Mouse (Mus musculus): Measurements from ENCODE around the gene Kdm4a. TPM values are rescaled to one million over a fixed set of nuclear protein-coding genes. Genes with fewer than 3 reads are reported as not detected.
A peak's percentile ranks its signal among the peaks of the same experiment; 100 is the strongest.

Gene Kdm4a
- 10 to 100 TPM in 1 of 3 experiments, 1 to 10 TPM in 2; 3.9 to 12.4 (median 6.9) TPM for polyA plus RNA-seq (2017; shearing (Covaris generic))

- ATAC-seq, result peak; percentile 95
Observed at GRCm38 (mm10) chr4:118179467-118180300, at the start of gene Kdm4a. Gene Kdm4a, minus strand, starts transcription at chr4:118180043.

- no peak for ATAC-seq
Observed at GRCm38 (mm10) chr4:118229035-118229770, 49.4 kb upstream of the Kdm4a start.

DNA sequence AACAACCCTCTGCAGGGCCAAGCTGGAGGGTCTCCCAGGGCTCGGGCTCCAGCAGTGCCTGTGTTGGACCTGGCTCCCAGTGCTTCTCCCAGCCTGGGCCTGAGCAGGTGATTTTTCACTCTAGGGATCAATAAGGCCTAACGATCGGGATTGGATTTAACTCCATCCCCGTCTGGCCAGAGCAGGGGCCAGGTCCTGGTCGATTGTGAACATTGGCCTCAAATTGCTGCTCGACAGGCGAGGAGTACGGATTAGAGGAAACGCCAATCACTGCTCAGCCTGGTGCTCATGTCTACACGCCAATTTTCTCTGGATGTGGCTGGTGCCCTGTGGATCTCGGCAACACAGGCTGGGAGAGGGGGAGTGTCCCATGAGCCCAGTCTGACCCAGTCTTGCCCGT is 47.6 kb upstream of the Kdm4a start:
- ATAC-seq, result no peak

DNA sequence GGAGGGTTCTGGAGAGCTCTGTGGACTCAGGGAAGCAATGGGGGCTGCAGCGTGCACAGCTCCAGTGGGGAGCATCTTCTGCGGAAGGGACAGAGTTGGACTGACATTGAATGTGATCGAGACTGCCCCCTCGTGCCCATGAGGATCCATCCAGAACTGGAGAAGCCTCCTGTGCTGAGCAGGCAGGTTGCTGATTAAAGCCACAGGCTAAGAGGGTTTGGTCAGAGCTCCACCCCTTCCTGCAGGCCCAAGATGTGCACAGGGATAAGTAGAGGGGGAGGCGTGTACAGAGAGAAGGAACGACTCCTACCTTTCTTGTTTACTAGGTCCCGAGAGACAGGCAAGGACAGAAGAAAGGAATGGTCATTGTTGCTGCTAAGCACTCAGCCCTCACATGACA is 41.4 kb upstream of the Kdm4a start:
- ATAC-seq, result no peak

DNA sequence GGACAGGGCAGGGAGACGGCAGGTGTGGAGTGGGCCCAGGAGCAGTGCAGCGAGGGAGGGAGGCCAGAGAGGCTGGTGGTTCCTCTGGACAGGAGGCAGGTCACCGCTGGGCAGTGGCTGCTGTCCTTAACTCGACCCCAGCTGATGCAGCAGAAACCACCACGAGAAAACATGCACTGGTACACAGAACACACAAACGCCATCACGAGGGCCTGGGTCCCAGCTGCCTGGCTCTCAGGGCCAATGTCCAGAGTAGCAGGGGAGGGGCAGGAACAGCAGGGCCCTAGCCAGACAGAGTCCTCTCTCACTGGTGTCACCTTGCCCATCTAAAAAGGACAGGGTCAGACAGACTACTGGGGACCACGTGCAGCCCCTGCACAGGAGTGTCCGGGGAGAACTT is 40.9 kb upstream of the Kdm4a start:
- ATAC-seq, result no peak

DNA sequence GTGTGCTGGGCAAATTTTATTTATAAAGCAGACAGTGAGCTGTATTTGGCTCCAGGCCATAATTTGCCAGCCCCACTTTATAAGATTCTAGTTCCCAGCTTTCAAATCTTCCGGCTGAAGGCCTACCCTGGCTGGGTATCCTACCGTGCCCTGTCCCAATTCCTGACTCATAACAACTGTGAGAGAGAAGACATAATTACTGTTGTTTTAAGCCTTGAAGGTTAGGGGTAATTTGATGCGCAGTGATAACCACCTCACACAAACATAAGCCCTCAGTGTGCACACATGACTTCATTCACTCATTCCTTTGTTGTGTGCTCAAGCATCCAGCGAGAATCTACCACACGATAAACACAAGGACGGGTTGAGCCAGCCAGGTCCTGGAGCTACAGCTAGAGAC is 39.6 kb upstream of the Kdm4a start:
- ATAC-seq, result no peak

GRCm38 (mm10) chr4:118218521-118218920 is 38.7 kb upstream of the Kdm4a start:
- no peak for ATAC-seq

DNA sequence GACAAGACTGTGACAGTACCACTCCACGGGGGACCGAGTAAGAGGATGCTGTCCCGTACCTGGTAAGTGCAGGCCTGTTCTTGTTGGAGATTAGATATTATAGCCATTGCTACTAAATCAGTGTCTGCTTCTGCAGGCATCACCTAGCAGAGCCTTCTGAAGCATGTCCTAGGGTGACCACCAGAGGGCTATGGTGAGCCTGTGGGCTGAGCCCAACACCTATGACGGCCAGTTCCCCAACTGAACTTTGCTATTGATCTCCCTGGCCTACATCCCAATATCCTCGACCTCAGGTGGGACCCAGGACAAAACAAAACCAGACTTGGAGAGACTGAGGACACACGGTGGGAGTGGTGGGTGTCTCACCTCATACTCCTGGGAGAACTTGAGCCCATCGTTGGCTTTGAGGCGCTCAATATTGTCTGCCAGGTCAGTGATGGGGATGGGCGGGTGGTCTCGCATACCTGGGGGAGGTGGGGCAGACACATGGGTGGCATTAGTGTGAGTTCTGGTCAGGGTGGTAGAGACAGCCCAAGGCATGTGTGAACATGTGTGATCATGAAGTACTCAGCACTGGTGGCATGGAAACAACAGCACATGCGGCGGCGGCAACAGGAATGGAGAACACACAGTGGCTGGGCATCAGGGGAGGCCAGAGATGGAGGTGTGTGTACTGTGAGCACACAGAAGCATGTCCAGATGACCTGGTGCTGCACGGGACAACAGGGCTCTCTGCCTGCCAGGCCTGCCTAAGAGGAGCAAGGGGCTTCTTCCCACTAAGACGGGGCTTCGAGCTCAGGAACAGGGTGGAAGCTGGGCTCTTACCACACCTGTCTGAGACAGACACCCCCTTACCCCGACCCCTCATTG is 37.1 kb upstream of the Kdm4a start:
- peak; percentile 70 for ATAC-seq

DNA sequence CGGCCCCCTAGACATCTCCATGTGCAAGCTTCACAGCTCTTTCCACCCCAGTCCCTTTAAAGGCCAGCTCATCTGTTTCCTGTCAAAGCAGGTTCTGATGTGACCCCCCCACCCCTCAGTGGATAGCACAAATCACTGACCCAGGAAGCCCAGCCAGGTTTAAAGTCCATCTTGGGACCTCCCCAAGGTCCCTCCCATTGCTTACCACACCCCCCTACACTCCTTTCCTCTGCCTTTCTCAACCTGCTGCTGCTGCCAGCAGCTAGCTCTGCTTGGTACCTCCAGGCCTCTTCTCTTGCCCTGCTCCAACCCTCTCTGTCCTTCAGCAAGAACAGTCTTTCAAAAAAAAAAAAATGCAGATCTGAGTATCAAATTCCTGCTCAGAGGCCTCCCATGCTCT is 35.0 kb upstream of the Kdm4a start:
- ATAC-seq, result no peak

- no peak for ATAC-seq
Observed at GRCm38 (mm10) chr4:118206918-118207640, 27.2 kb upstream of the Kdm4a start.

DNA sequence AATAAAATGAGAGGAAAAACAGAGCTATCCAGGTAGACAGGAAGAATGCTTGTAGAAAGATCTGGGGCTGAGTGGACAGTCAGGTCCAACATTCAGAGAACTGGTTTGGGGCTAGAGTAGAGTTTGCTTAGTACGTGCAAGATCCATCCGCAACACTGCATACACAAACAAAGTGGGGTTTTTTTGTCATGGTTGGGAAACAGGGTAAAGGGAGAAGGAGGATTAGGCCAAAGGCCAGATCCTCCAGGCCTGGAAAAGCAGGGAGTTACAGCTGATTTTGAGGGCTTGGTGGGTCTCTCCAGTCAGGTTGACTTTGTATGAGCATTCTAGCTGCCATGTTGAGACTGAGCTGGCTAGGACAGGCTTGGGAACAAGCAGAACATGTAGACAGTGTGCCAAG is 26.1 kb upstream of the Kdm4a start:
- ATAC-seq, result no peak

- ATAC-seq, result no peak
Observed at GRCm38 (mm10) chr4:118199093-118199492, 19.2 kb upstream of the Kdm4a start.

- no peak for ATAC-seq
Observed at GRCm38 (mm10) chr4:118198606-118199005, 18.8 kb upstream of the Kdm4a start.

DNA sequence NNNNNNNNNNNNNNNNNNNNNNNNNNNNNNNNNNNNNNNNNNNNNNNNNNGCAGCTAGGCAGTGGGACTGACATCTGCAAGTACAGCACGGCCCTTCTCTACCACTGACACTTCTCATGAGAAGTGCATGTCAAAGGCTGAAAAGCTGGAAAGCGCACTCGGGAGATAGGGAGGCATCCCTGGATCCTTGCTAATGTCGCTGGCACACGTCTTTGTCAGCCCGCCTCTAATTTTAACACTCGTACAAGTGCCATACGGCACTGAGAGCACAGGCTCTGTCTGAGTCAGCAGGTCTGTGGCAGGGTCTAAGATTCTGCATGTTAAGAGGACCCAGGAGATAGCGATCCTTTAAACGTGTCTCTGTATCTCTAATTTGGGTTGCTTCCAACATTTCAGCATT is 16.3 kb upstream of the Kdm4a start:
- ATAC-seq, result no peak

DNA sequence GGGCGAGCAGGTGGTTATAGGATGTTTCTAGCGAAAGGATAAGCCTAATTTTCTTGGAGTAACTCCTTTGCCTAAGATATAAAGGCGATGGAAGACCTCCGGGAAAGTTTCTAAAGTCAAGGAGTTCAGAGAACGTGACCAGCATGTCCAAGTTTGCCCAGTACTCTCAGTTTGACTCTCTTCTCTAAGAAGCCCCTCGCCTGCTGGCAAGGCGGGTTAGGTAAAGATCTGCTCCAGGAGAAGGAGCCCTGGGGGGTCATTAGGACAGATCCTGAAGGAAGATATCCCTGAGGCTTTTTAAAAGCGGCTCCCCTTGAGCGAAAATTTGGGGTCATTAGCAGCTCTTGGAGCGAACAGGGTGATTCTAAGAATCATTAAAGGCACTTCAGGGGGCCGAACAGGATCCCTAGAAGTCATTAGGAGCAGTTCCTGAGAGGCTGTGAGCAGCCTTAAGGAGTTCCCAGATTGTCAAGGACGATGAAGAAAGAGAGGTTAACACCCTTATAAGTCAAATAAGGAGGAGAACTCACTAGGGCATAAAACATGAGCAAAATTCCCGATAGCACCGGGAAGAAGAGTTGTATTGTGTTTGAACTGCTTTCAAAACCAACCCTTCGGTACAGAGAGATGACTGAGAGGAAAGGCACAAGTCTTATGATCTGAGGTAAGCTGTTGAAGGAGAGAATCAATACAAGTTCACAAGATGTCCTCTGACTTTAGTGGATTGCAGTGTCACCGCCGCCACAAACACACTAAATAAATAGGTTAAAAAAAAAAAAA is 648 bp upstream of the Kdm4a start:
- no peak for ATAC-seq

DNA sequence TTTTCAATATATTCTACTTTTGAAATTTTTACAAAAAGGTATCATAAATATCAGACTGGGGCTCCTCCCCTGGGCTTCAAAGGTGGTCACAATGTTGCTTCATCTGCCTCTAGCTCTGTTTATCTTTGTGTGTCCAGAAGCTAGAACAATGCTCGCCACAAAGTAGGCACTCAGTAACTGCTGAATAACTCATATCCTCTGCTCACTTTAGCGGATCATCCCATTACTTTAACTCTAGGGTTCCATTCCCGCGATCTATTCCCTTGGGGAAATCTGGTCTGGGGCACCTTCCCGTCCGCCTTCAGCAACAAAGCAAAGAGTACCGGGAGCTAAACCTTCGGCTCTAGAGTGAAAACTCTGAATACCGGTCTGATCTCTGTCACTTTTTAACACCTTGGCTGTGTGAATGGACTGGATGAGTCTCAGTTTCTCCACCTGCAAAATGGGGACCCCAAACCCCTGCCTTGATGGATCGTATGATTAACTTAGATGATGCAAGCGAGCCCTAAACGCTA is 834 bp downstream of the Kdm4a start:
- ATAC-seq, result no peak

GRCm38 (mm10) chr4:118172461-118172860 is 7.4 kb downstream of the Kdm4a start:
- no peak for ATAC-seq

DNA sequence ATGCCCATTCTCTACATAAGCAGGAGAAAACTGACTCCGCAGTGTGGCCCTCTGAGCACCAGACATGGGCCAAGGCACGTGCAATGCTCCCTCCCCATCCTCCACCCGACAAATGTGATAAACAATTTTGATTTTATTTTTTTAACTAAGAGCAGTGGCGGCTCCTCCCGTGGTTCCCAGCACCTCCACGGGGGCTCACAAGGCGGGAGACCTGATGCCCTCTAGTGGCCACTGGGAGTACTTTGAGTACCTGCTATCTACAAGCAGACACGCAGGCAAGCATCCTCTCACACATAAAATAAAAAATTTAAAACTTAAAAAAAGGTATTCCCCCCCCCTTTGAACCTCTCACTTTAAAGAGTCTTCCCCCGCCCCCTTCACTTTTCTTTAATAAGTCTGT is 8.8 kb downstream of the Kdm4a start:
- ATAC-seq, result no peak

GRCm38 (mm10) chr4:118162123-118162522 is 17.7 kb downstream of the Kdm4a start:
- peak; percentile 56 for ATAC-seq

GRCm38 (mm10) chr4:118157666-118158065 is 22.2 kb downstream of the Kdm4a start:
- ATAC-seq, result no peak

GRCm38 (mm10) chr4:118156559-118156958 is 23.3 kb downstream of the Kdm4a start:
- ATAC-seq, result no peak
